Mouse (Mus musculus): ENCODE measurements around the gene Ywhab.

GRCm38 (mm10) chr2:164019943-164020342 is 25.2 kb downstream of the Ywhab start:
- TF ChIP-seq CTCF (IDR thresholded peaks at IDR 0.05; ENCODE audit: borderline replicate concordance, insufficient read depth, low read length) (no peak), POLR2A (IDR thresholded peaks at IDR 0.05; ENCODE audit: low read depth, low read length) (no peak)
